Mouse (Mus musculus): ENCODE results near the gene Gm13285. TPM values are rescaled to one million over a fixed set of nuclear protein-coding genes. Genes with fewer than 3 reads are reported as not detected.
"Not testable (repeated sequence)": the region's sequence is repeated elsewhere in the genome, so short reads cannot be mapped to it uniquely, and the experiment has no call there.

Gene Gm13285
- polyA plus RNA-seq, 1 experiment from 2014 or later: 0.13 TPM

GRCm38 (mm10) chr4:88805761-88806160, 6.3 kb downstream of the Gm13285 start:
- H3K27ac ChIP-seq (replicated peaks); ATAC-seq (ENCODE audit: low FRiP score, low read depth); H3K9me3 ChIP-seq; H3K27me3 ChIP-seq; H3K9ac ChIP-seq; H3K4me1 ChIP-seq (replicated peaks); H3K36me3 ChIP-seq: not testable (repeated sequence)
- peak overlapping the region; percentile 49 for H3K4me2 ChIP-seq
- 0% methylated on average over 18 of the region's 34 CpGs for WGBS
- H3K4me3 ChIP-seq: 0 out of 2 replicates have a peak overlapping the region, but pooled peaks have one; percentile 24

- Histone ChIP-seq H3K27ac (replicated peaks) (no peak within 1 kb of the TSS), H3K9ac (no peak within 1 kb of the TSS), H3K4me1 (replicated peaks) (no peaks in the 10 kb centered on the region), H3K4me3 (no peak within 1 kb of the TSS), H3K4me2 (no peak within 1 kb of the TSS), H3K36me3 (no peaks in the 10 kb centered on the region), H3K9me3 (no peaks in the 10 kb centered on the region), H3K27me3 (no peaks in the 10 kb centered on the region)
- 76% methylated on average over 3 of the region's 3 CpGs for WGBS
- ATAC-seq (ENCODE audit: low FRiP score, low read depth): no peak
These were observed 16.5 kb downstream of the Gm13285 start, which contains the start of gene Ifna7 for GRCm38 (mm10) chr4:88815928-88816327. Gene Ifna7, plus strand, starts transcription at chr4:88816228.

GRCm38 (mm10) chr4:88819659-88820058, 20.2 kb downstream of the Gm13285 start, which contains the start of gene Ifna11:
Gene Ifna11, plus strand, starts transcription at chr4:88819959.
- H3K27ac ChIP-seq (replicated peaks): no peak within 1 kb of the TSS
- H3K9ac ChIP-seq: no peak within 1 kb of the TSS
- no peaks in the 10 kb centered on the region for H3K4me1 ChIP-seq (replicated peaks)
- no peak within 1 kb of the TSS for H3K4me3 ChIP-seq
- H3K9me3 ChIP-seq: no peaks in the 10 kb centered on the region
- H3K4me2 ChIP-seq: no peak within 1 kb of the TSS
- 81% methylated on average over 1 of the region's 1 CpGs for WGBS
- ATAC-seq (ENCODE audit: low FRiP score, low read depth): no peak
- no peaks in the 10 kb centered on the region for H3K27me3 ChIP-seq
- H3K36me3 ChIP-seq: no peaks in the 10 kb centered on the region

GRCm38 (mm10) chr4:88822995-88823394, 23.5 kb downstream of the Gm13285 start:
- H3K4me3 ChIP-seq: no peak overlapping the region
- H3K9me3 ChIP-seq: no peaks in the 10 kb centered on the region
- H3K4me2 ChIP-seq: no peak overlapping the region
- H3K4me1 ChIP-seq (replicated peaks): no peaks in the 10 kb centered on the region
- no peak overlapping the region for H3K9ac ChIP-seq
- no peak overlapping the region for H3K27ac ChIP-seq (replicated peaks)
- no peaks in the 10 kb centered on the region for H3K36me3 ChIP-seq
- 25% methylated on average over 4 of the region's 4 CpGs for WGBS
- H3K27me3 ChIP-seq: no peaks in the 10 kb centered on the region
- no peak for ATAC-seq (ENCODE audit: low FRiP score, low read depth)

GRCm38 (mm10) chr4:88827116-88827515, 27.7 kb downstream of the Gm13285 start, which contains the start of gene Ifna6:
Gene Ifna6, plus strand, starts transcription at chr4:88827416.
- H3K9me3 ChIP-seq; H3K4me1 ChIP-seq (replicated peaks); H3K27ac ChIP-seq (replicated peaks); H3K36me3 ChIP-seq; H3K4me3 ChIP-seq; H3K27me3 ChIP-seq; H3K9ac ChIP-seq; H3K4me2 ChIP-seq; ATAC-seq (ENCODE audit: low FRiP score, low read depth): not testable (repeated sequence)

- Histone ChIP-seq H3K4me2 (no peak overlapping the region), H3K9ac (no peak overlapping the region), H3K4me3 (no peak overlapping the region), H3K27ac (replicated peaks) (no peak overlapping the region), H3K4me1 (replicated peaks) (no peaks in the 10 kb centered on the region), H3K27me3 (no peaks in the 10 kb centered on the region), H3K36me3 (no peaks in the 10 kb centered on the region), H3K9me3 (no peaks in the 10 kb centered on the region)
- WGBS: 33% methylated on average over 4 of the region's 4 CpGs
- ATAC-seq (ENCODE audit: low FRiP score, low read depth): no peak
These were observed 31.1 kb downstream of the Gm13285 start for GRCm38 (mm10) chr4:88830523-88830922.

GRCm38 (mm10) chr4:88835225-88835624, 35.8 kb downstream of the Gm13285 start, which contains the start of gene Ifna5:
Gene Ifna5, plus strand, starts transcription at chr4:88835525.
- not testable (repeated sequence) for H3K4me1 ChIP-seq (replicated peaks); H3K4me2 ChIP-seq; H3K27me3 ChIP-seq; H3K9me3 ChIP-seq; ATAC-seq (ENCODE audit: low FRiP score, low read depth); H3K9ac ChIP-seq; H3K4me3 ChIP-seq; H3K36me3 ChIP-seq; H3K27ac ChIP-seq (replicated peaks)
- 96% methylated on average over 1 of the region's 1 CpGs for WGBS

GRCm38 (mm10) chr4:88838828-88839227, 39.4 kb downstream of the Gm13285 start:
- Histone ChIP-seq H3K9me3 (no peaks in the 10 kb centered on the region), H3K4me2 (no peak overlapping the region), H3K4me3 (no peak overlapping the region), H3K9ac (no peak overlapping the region), H3K27ac (replicated peaks) (no peak overlapping the region), H3K36me3 (no peaks in the 10 kb centered on the region), H3K27me3 (no peaks in the 10 kb centered on the region), H3K4me1 (replicated peaks) (no peaks in the 10 kb centered on the region)
- WGBS: 52% methylated on average over 3 of the region's 3 CpGs
- ATAC-seq (ENCODE audit: low FRiP score, low read depth): no peak

- ATAC-seq (ENCODE audit: low FRiP score, low read depth): no peak
- no peak overlapping the region for H3K27ac ChIP-seq (replicated peaks)
- no peaks in the 10 kb centered on the region for H3K27me3 ChIP-seq
- no peak overlapping the region for H3K4me2 ChIP-seq
- H3K36me3 ChIP-seq: no peaks in the 10 kb centered on the region
- no peaks in the 10 kb centered on the region for H3K9me3 ChIP-seq
- no peak overlapping the region for H3K4me3 ChIP-seq
- H3K4me1 ChIP-seq (replicated peaks): no peaks in the 10 kb centered on the region
- no peak overlapping the region for H3K9ac ChIP-seq
- 83% methylated on average over 3 of the region's 3 CpGs for WGBS
These were observed 40.6 kb downstream of the Gm13285 start for GRCm38 (mm10) chr4:88840058-88840457.

- Histone ChIP-seq H3K9ac (no peak within 1 kb of the TSS), H3K27ac (replicated peaks) (no peak within 1 kb of the TSS), H3K27me3 (no peaks in the 10 kb centered on the region), H3K4me1 (replicated peaks) (no peaks in the 10 kb centered on the region), H3K4me3 (no peak within 1 kb of the TSS), H3K36me3 (no peaks in the 10 kb centered on the region), H3K4me2 (no peak within 1 kb of the TSS), H3K9me3 (no peaks in the 10 kb centered on the region)
- ATAC-seq (ENCODE audit: low FRiP score, low read depth): no peak
- 56% methylated on average over 2 of the region's 2 CpGs for WGBS
These were observed 42.0 kb downstream of the Gm13285 start, which contains the start of gene Ifna4 for GRCm38 (mm10) chr4:88841438-88841911. Gene Ifna4, plus strand, starts transcription at chr4:88841861.

- H3K4me3 ChIP-seq: no peak overlapping the region
- H3K4me2 ChIP-seq: no peak overlapping the region
- no peaks in the 10 kb centered on the region for H3K9me3 ChIP-seq
- WGBS: 50% methylated on average over 2 of the region's 2 CpGs
- no peaks in the 10 kb centered on the region for H3K36me3 ChIP-seq
- H3K9ac ChIP-seq: no peak overlapping the region
- H3K27me3 ChIP-seq: no peaks in the 10 kb centered on the region
- H3K27ac ChIP-seq (replicated peaks): no peak overlapping the region
- no peak for ATAC-seq (ENCODE audit: low FRiP score, low read depth)
- no peaks in the 10 kb centered on the region for H3K4me1 ChIP-seq (replicated peaks)
These were observed 45.9 kb downstream of the Gm13285 start for GRCm38 (mm10) chr4:88845334-88845733.

- H3K9me3 ChIP-seq: no peaks in the 10 kb centered on the region
- no peak for ATAC-seq (ENCODE audit: low FRiP score, low read depth)
- no peak within 1 kb of the TSS for H3K4me3 ChIP-seq
- H3K4me2 ChIP-seq: no peak within 1 kb of the TSS
- H3K27ac ChIP-seq (replicated peaks): no peak within 1 kb of the TSS
- 61% methylated on average over 1 of the region's 1 CpGs for WGBS
- no peaks in the 10 kb centered on the region for H3K36me3 ChIP-seq
- no peaks in the 10 kb centered on the region for H3K27me3 ChIP-seq
- no peak within 1 kb of the TSS for H3K9ac ChIP-seq
- H3K4me1 ChIP-seq (replicated peaks): no peaks in the 10 kb centered on the region
These were observed 50.2 kb downstream of the Gm13285 start, which contains the start of gene Ifna1 for GRCm38 (mm10) chr4:88849698-88850097. Gene Ifna1, plus strand, starts transcription at chr4:88850087.
